Mouse (Mus musculus) macrophage (primary cell): Measurements from ENCODE around the gene Snx5. TPM values are rescaled to one million over a fixed set of nuclear protein-coding genes. Genes with fewer than 3 reads are reported as not detected.

Experiments
- H3K27ac ChIP-seq: fragments of 350-480 bp; formaldehyde crosslinking; 2 replicates; pipeline ENCODE4 v1.9.0; 2021
- H3K36me3 ChIP-seq: fragments of 350-480 bp; formaldehyde crosslinking; 2 replicates; pipeline ENCODE4 v1.9.0; 2021; ENCODE audit errors: inconsistent target
- H3K4me3 ChIP-seq: fragments of 350-480 bp; formaldehyde crosslinking; 2 replicates; pipeline ENCODE4 v1.9.0; 2021; ENCODE audit errors: inconsistent target
- H3K79me2 ChIP-seq: fragments of 350-480 bp; formaldehyde crosslinking; 2 replicates; pipeline ENCODE4 v1.9.0; 2021; ENCODE audit errors: inconsistent target
- WGBS: methylation state at CpG from one replicate; pipeline ENCODE4 v1.1.7; 2026; ENCODE audit warnings: inconsistent platforms; ENCODE audit not compliant: missing documents; 5-methylcytosine and 5-hydroxymethylcytosine counted together
- polyA plus RNA-seq: library from polyadenylated mRNA; stranded (reverse); fragments of 250-400 nt; gene quantifications from 3 replicates; pipeline ENCODE4 v1.2.4, GENCODE M21; 2018; ENCODE audit warnings: inconsistent platforms
- total RNA-seq, 78 experiments: library from RNA; depleted of rRNA; stranded (reverse); fragments of 250-400 nt; gene quantifications; 1 replicate in 9 of 78; 2 replicates in 24 of 78; 3 replicates in 43 of 78; 4 replicates in 2 of 78; pipeline ENCODE4 v1.2.4; 2018; ENCODE audit warnings: inconsistent platforms in 56 of 78

Gene Snx5
- 1,000 to 10,000 TPM in 9 of 26 experiments, 100 to 1,000 TPM in 17; 133 to 1,527 (median 536) TPM for total RNA-seq (2018; cell fraction: chromatin; rRNA removed)
- 100 to 1,000 TPM; 263 to 703 (median 483) TPM for total RNA-seq (2018; cell fraction: cytosol; rRNA removed)
- total RNA-seq (2018; cell fraction: nucleus; rRNA removed) = 100 to 1,000 TPM; 172 to 865 (median 371) TPM
- 614 to 688 TPM (median 618 TPM) in 3 replicates for polyA plus RNA-seq

- under 1% methylated on average over 88 of the region's 93 CpGs for WGBS
- peak within 1 kb of the TSS; percentile 96 for H3K27ac ChIP-seq
- H3K36me3 ChIP-seq = no peaks in the 10 kb centered on the region
- H3K4me3 ChIP-seq = peak within 1 kb of the TSS; percentile 95
- H3K79me2 ChIP-seq = peaks cover 79% of the 10 kb centered on the region
Observed at GRCm38 (mm10) chr2:144270507-144271420, at the start of gene Snx5, which contains the start of gene Mgme1. Snx5 (minus strand) TSS chr2:144270906. Mgme1 (plus strand) TSS chr2:144270663.

GRCm38 (mm10) chr2:144311372-144311771, 40.7 kb upstream of the Snx5 start:
- 88% methylated on average over 2 of the region's 2 CpGs for WGBS
- no peak overlapping the region for H3K4me3 ChIP-seq
- no peaks in the 10 kb centered on the region for H3K79me2 ChIP-seq
- no peak overlapping the region for H3K27ac ChIP-seq
- no peaks in the 10 kb centered on the region for H3K36me3 ChIP-seq

- H3K4me3 ChIP-seq = no peak overlapping the region
- H3K27ac ChIP-seq = no peak overlapping the region
- no peaks in the 10 kb centered on the region for H3K79me2 ChIP-seq
- H3K36me3 ChIP-seq = no peaks in the 10 kb centered on the region
- 100% methylated on average over 3 of the region's 5 CpGs for WGBS
Observed at GRCm38 (mm10) chr2:144310273-144310672, 39.6 kb upstream of the Snx5 start.

DNA sequence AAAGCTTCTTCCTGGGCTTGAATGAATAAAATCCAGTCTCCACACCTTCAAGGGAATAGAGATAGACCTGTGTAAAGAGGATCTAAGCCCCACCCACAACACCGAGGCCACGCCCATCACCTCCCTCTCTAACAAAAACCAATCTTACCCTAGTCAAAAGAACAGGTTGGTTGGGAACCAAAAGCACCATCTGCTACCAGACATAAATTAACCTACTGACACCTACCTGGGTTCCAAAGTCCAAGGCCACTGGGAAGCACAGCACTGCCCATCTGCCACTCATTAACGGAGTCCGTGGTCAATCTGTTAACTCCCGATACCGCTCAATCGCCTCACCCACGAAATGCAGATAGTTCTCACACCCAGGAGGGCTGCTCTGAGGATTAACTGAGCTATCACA, 37.9 kb upstream of the Snx5 start:
- H3K36me3 ChIP-seq = no peaks in the 10 kb centered on the region
- H3K4me3 ChIP-seq = no peak overlapping the region
- H3K27ac ChIP-seq = no peak overlapping the region
- 92% methylated on average over 8 of the region's 8 CpGs for WGBS
- H3K79me2 ChIP-seq = no peaks in the 10 kb centered on the region

DNA sequence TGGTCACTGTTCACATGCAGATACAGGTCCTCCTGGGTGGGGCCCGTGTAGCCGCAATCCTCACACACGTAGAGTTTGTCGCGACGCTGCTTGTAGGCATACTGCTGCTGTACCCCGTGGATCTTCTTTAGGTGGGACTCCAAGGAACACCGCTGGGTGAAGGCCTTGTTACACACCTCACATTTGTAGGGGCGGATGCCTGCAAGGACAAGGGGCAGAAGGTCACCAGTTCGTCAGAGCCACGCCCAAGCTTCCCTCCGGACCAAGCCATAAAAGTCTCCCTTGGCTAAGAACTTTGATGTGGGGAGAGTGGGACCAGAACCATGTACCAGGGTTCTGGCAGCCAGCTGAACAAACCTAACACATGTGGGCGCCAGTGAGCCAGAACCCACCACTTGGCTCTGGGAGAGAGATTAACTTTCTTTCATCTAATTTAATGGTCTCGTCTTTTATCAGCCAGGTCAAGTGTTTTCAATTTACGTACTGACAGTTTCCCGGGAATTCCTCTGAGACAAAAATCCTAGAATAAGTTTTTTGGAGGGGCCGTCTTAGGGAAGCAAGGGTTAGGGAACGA, 35.1 kb upstream of the Snx5 start:
- no peak overlapping the region for H3K27ac ChIP-seq
- 94% methylated on average over 18 of the region's 18 CpGs for WGBS
- H3K36me3 ChIP-seq = no peaks in the 10 kb centered on the region
- no peaks in the 10 kb centered on the region for H3K79me2 ChIP-seq
- H3K4me3 ChIP-seq = no peak overlapping the region

GRCm38 (mm10) chr2:144301101-144301500, 30.4 kb upstream of the Snx5 start:
- Histone ChIP-seq H3K79me2 (no peaks in the 10 kb centered on the region), H3K36me3 (no peaks in the 10 kb centered on the region), H3K4me3 (no peak overlapping the region), H3K27ac (peak overlapping the region; percentile 78)
- 72% methylated on average over 9 of the region's 11 CpGs for WGBS

DNA sequence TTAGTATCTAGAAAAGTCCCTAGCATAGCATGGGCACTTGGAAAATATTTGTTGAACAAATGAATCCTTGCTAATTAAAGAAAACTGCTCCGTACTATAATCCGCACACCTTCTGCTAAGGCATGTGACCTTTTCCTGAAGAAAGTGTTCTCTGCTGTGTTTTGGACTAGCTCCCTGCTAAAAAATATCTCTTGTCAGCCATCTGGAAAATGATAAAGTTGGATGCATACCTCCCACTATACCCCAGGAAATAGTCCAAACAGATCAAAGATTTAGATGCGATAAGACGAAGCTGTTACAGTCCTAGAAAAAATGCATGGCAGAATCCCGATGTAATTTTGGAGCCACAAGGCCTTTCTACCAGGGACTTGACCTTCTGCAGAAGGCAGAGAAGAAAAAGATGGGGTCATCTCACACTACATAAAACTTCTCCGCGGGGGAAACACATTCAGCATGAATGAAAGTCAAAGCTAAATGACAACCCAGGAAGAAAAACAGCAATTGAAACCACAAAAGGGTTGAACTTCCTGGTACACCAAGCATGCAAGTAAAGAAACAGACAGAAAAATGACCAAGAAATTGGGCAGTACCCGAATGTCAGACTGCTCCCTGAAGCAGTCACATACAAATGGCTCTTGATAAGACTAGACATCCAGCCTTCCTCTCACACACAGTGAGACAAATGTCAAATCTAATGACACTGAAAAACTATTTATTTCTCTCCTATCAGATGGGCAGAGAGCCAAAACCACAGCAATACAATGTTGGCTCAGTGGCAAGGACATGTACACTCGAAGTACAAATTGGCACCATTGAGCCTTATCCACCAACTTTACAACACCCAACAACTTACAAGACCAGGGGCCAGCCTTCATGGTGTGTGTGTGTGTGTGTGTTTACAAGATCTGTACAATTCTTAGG, 29.3 kb upstream of the Snx5 start:
- Histone ChIP-seq H3K36me3 (no peaks in the 10 kb centered on the region), H3K79me2 (no peaks in the 10 kb centered on the region), H3K4me3 (no peak overlapping the region), H3K27ac (peak overlapping the region; percentile 78)
- 34% methylated on average over 9 of the region's 9 CpGs for WGBS

DNA sequence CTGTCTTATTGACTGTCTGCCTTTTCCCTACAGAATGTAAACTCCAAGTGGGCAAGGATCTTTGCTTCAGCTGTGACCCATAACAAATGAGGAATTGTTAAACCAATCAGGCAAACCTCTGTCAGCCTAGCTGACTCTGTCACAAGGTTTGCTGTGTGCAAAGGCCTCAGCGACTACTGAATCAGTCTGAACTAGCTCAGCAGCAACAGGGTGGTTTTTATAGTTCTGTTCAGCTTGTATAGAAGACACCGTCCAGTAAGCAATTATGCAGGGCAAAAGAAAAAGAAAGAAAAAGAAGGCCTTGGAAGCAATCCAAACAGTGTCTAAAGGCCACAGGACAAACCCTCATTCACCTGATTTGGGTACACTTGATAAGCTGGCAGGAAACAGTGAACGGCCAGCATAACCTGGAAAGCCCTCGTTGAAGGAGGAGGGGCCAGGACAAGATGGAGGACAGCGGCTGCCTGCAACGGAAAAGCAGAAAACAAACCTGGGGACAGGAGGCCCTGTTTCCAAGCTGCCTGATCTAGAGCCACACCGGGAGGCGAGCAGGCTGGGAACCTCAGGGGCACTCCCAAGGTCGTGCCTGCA, 24.5 kb upstream of the Snx5 start:
- Histone ChIP-seq H3K79me2 (no peaks in the 10 kb centered on the region), H3K4me3 (no peak overlapping the region), H3K36me3 (no peaks in the 10 kb centered on the region), H3K27ac (peak overlapping the region; percentile 80)
- 51% methylated on average over 9 of the region's 9 CpGs for WGBS

DNA sequence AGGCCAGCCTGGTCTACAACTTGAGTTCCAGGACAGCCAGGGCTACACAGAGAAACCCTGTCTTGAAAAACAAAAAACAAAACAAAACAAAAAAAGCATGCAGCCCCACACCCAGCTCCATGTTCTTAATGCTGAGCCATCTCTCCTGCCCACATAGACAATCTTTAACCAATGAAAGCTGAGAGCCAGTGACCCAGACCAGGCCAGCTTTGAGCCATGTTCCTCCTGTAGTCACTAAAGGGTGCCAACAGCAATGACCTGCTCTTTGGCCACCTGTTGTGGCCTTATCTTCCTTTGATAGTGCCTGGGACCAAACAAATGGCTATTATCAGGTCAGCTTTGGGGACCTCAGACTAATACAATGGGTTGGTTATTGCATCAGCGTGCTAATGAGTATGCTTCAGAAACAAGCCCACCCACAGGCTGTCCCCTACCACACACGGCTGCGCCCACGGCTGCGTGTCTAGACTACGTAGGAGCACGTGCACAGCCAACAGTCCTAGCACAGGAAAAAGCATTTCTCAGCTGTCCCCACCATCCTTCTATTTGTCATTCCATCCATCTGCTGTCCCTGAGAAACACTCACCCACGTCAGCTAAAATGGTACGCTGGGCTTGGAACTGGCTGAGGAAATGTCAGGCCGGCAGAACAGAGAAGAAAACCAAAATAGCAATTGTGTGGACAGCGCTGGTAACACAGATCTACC, 21.0 kb upstream of the Snx5 start:
- H3K79me2 ChIP-seq = no peaks in the 10 kb centered on the region
- no peak overlapping the region for H3K4me3 ChIP-seq
- no peaks in the 10 kb centered on the region for H3K36me3 ChIP-seq
- over 99% methylated on average over 11 of the region's 11 CpGs for WGBS
- no peak overlapping the region for H3K27ac ChIP-seq

DNA sequence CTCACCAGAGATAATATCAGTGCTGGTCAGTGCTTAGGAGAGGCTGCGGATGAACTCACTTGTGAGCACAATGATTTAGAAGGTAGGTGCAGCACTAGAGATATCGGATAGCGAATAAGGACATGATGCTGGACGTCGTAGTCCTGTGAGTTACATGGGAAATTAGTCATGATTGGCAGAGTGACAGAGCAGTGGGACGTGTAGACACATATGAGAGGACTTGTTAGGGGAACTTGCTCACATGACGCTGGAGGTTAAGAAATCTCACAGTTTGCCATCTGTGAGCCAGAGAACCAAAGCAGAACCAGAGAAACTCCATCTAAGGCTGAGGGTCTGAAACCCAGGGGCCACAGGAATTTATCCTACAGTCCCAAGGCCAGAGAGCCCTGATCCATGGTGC, 19.6 kb upstream of the Snx5 start:
- WGBS = 51% methylated on average over 7 of the region's 7 CpGs
- no peak overlapping the region for H3K4me3 ChIP-seq
- no peaks in the 10 kb centered on the region for H3K36me3 ChIP-seq
- H3K79me2 ChIP-seq = no peaks in the 10 kb centered on the region
- H3K27ac ChIP-seq = peak overlapping the region; percentile 58

DNA sequence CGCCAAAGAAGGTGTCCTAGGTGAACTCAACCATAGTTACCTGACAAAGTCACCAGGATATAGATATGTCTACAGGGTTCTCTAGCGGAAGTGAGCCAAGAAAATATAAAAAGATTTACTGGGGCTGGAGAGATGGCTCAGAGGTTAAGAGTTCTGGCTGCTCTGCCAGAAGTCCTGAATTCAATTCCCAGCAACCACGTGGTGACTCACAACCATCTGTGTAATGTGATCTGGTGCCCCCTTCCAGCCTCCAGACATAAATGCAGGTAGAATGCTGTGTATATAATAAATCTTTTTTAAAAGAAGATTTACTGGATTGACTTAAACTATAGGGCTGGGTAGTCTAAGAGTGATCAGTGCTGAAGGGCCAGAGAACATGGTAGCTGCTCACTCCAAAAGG, 10.7 kb upstream of the Snx5 start:
- H3K36me3 ChIP-seq = no peaks in the 10 kb centered on the region
- no peaks in the 10 kb centered on the region for H3K79me2 ChIP-seq
- H3K27ac ChIP-seq = no peak overlapping the region
- 90% methylated on average over 3 of the region's 3 CpGs for WGBS
- no peak overlapping the region for H3K4me3 ChIP-seq

DNA sequence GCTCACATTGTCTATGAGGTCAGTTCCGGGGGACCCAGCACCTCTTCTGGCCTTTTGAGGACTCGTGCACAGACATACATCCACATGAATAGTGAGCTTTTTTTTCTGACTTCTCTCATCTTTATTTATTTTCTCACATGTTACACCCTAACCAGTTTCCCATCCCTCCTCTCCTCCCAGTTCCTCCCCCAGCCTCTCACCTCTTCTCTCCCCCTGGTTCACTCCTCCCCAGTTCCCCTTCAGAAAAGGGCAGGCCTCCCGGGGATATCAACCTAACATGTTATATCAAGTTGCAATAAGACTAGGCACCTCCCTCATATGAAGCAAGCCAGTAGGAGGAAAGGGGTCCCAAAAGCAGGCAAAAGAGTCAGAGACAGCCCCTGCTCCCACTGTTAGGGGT, 9.9 kb upstream of the Snx5 start:
- WGBS = 90% methylated on average over 2 of the region's 3 CpGs
- Histone ChIP-seq H3K4me3 (no peak overlapping the region), H3K79me2 (no peaks in the 10 kb centered on the region; the same call in 1 of the 2 replicates), H3K36me3 (no peaks in the 10 kb centered on the region), H3K27ac (peak overlapping the region; percentile 8; the same call in 1 of the 2 replicates)

GRCm38 (mm10) chr2:144279742-144280141, 9.0 kb upstream of the Snx5 start:
- Histone ChIP-seq H3K79me2 (no peaks in the 10 kb centered on the region; the same call in 1 of the 2 replicates), H3K27ac (peak overlapping the region; percentile 17; the same call in 1 of the 2 replicates), H3K4me3 (no peak overlapping the region), H3K36me3 (no peaks in the 10 kb centered on the region)
- WGBS = 86% methylated on average over 5 of the region's 5 CpGs
